Mouse (Mus musculus) megakaryocyte, adult 5-6 weeks (primary cell): ENCODE data around the gene Dennd1b. TPM values are rescaled to one million over a fixed set of nuclear protein-coding genes. Genes with fewer than 3 reads are reported as not detected.

ENCODE experiments used
- ATAC-seq: 2 replicates; pipeline ENCODE4 v1.8.0; 2016; ENCODE audit warnings: mild to moderate bottlenecking, inconsistent platforms; ENCODE audit not compliant: poor library complexity, severe bottlenecking
- total RNA-seq, 2 experiments: library from RNA; stranded (forward) in 1 of 2; stranded (reverse) in 1 of 2; fragments of 153-499, 151-499 nt in 1 of 2; fragments of 221-1000, 200-1000 nt in 1 of 2; gene quantifications; 2 replicates each; pipeline versions ENCODE4 v1.2.3 to v1.2.4; 2015 to 2017

Gene Dennd1b
- total RNA-seq, 2 experiments from 2014 or later: 21.0 to 28.1 TPM

GRCm38 (mm10) chr1:139007475-139007874 is 44.2 kb downstream of the Dennd1b start:
- peak; percentile 80 for ATAC-seq

GRCm38 (mm10) chr1:139015118-139015788 is 52.0 kb downstream of the Dennd1b start:
- peak; percentile 98 for ATAC-seq

DNA sequence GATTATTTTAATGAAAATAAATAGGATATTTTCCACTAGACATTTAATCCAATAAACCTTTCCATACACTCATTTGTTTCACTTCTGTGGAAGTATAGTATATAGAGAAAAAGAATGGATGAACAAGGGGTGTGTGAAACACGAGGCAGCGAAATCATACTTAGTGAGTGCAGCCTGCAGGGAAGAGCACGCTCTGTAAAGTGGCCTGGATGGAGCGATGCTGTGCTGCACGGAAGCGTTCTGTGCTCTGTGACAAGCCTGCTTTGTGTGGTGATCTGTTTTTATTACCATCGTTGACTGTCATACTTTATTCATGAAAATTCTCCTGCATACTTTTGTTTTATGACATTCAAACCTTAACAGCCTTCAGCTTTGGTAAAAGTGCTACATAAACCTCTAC is 58.1 kb downstream of the Dennd1b start:
- ATAC-seq: no peak

- ATAC-seq: no peak
Measured at GRCm38 (mm10) chr1:139025882-139026645, 62.8 kb downstream of the Dennd1b start.

- no peak for ATAC-seq
Measured at GRCm38 (mm10) chr1:139029521-139029920, 66.3 kb downstream of the Dennd1b start.

GRCm38 (mm10) chr1:139032411-139032810 is 69.2 kb downstream of the Dennd1b start:
- no peak for ATAC-seq

- ATAC-seq: peak; percentile 28; the same call in 1 of the 2 replicates
Measured at GRCm38 (mm10) chr1:139035141-139035540, 71.9 kb downstream of the Dennd1b start.

- ATAC-seq: peak; percentile 36; the same call in 1 of the 2 replicates
Measured at GRCm38 (mm10) chr1:139036302-139036701, 73.1 kb downstream of the Dennd1b start.

GRCm38 (mm10) chr1:139036768-139037507 is 73.7 kb downstream of the Dennd1b start:
- ATAC-seq: peak; percentile 82

- ATAC-seq: no peak
Measured at GRCm38 (mm10) chr1:139038074-139038473, 74.8 kb downstream of the Dennd1b start.

DNA sequence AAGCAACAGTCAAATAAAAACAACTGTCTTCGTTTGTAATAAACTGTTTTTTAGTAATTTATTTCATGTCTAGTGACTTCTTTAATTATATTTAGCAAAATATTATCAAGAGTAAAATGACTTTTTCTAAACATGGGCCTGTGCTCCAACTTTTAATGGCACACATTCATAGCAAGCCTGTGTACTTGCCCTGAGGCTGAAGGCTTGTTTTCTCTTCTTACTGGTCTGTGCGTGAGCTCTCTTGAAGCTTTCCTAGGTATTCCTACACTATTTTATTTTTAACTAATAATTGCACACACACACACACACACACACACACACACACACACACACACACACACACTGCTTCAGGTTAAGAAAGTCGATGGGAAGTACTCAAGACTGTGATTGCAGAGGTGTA is 75.4 kb downstream of the Dennd1b start:
- no peak for ATAC-seq

- ATAC-seq: no peak
Measured at GRCm38 (mm10) chr1:139039529-139040230, 76.4 kb downstream of the Dennd1b start.

GRCm38 (mm10) chr1:139049075-139049474 is 85.8 kb downstream of the Dennd1b start:
- ATAC-seq: no peak

DNA sequence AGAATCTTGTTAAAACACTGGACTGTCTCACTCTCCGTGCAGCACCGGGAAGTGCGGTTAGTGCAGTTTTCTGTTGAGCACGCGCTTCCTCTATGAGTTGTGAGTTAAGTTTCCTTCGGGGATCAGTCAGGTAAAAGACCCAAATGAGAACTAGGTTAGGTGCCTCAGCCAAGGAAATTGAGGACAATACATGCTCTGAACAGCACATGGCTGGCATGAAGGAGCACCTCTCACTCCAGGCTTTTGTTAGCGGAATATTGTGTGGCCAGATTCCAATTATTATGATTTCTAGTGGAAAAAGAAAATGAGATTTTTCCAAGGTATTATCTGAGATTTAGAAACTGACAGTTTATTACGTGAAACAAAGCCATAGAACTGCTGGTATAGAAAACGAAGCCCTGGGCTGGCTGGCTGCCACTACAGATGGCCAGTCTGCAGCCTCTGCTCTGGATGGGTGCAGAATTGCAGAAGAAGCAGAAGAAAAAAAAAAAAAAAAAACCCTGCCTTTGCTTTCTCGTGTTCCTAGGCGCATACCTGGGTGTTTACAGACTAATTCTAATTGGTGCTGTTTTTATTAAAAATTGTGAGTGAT is 86.7 kb downstream of the Dennd1b start:
- no peak for ATAC-seq

DNA sequence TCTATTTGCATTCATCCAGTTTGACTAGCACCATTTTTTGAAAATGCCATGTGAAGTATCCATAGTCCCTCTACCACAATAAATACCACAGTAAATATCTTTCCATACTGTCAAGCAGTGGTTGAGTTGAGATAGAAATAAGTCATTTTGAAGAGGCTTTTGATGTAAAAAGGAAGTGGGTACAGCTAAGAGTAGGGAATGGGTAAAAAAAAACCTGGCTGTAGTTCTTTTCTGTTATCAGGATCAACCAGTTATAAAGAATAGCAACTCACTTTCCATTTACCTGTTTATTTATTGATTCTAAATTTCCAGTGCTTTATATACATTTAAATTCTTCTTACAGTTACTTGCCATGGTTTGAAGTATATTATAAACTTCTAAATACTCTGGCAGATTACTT is 89.8 kb downstream of the Dennd1b start:
- ATAC-seq: no peak

DNA sequence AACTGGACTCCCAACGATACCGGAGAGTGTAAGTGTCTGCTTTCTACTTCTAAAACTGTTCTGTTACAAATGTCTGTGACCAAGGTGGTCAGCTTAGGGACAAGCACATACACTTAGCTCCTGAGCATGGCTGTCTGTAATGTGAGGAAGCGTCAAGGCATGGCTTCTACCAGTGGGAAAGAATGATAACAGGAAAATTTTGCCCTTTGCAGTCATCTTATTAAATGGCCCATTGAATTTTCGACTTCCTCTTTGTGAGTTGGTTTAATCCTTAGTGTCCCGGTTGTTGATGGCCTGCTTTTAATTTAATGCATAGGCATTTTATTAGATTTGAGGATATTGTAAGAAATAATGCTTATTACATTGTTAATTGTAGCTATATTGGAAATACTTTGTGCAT is 97.1 kb downstream of the Dennd1b start:
- ATAC-seq: no peak

DNA sequence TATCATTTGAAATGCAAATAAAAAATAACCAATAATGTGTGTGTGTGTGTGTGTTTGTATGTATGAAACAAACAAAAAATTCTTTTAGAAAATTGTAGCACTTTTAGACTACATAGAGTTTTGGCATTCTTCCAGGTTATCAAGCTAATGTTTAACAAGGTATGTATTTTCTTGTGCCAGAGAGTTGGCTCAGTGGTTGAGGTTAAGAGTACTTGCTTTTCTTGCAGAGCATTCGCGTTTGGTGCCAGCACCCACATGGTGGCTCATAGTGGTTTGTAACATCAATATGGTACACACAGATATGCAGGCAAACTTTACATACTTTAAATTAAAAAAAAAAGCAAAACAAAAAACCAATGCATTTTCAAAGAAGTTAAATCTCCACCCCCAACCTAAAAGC is 101.5 kb downstream of the Dennd1b start:
- no peak for ATAC-seq

- no peak for ATAC-seq
Measured at GRCm38 (mm10) chr1:139067210-139067609, 104.0 kb downstream of the Dennd1b start.

- ATAC-seq: no peak
Measured at GRCm38 (mm10) chr1:139071015-139071414, 107.8 kb downstream of the Dennd1b start.

DNA sequence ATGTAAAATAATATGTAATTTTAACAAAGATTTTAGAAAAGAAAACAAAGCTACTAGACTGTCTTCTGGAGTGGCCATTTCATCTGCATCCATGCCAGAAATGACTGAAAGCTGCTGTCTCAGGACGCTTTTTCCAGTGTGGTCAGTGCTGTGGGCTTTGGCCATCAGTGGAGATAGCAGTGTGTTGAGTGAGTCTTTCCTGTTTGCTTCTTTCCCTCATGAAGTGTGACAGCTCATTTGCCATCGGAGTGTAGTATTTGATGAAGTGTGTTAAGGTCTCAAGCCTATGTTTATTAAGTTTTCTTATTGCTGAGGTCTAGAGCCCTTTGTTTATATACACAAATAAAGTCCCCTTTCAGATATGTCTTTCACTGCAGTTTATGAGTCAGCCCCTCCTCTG is 112.4 kb downstream of the Dennd1b start:
- no peak for ATAC-seq

GRCm38 (mm10) chr1:139077989-139078388 is 114.8 kb downstream of the Dennd1b start:
- ATAC-seq: no peak
